Mouse (Mus musculus): ENCODE results near the gene Ubr3. TPM values are rescaled to one million over a fixed set of nuclear protein-coding genes. Genes with fewer than 3 reads are reported as not detected.

Ubr3 gene
- polyA plus RNA-seq, 1 experiment from 2014 or later = 18.1 TPM

DNA sequence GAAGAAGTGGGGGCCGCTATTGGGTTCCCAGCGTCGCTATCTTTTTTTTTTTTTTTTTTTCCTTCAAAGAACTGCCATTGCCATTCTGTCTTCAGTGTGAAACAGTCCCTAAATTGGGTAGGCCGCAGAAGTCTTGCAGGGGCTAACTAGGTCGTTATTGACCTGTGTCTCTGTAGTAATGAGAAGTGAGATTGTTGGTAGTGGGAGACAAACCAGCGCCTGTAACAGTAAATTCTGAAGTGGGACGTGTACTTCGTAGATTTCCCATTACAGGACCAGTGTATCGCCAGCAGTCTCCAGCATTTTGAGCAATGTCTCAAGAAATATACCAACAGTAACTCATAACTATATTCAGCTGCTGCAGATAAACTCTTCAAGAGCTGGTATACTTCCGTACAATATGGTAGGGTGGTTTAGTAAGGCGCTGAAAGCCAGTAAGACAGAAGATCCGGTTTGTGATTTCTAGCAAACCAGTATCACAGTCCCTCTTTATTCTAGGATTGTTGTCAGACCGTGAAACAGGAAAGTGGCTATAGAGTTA is 34.9 kb upstream of the Ubr3 start:
- 2% methylated on average over 13 of the region's 13 CpGs for WGBS
- Histone ChIP-seq H3K4me3 (ENCODE audit: low read depth, low read length) (peak overlapping the region; percentile 100), H3K36me3 (replicated peaks; ENCODE audit: control insufficient read depth, insufficient read depth, low read depth, low read length) (no peaks in the 10 kb centered on the region), H3K4me1 (ENCODE audit: control insufficient read depth, insufficient read depth, low read length) (no peaks in the 10 kb centered on the region), H3K9ac (replicated peaks; ENCODE audit: low read length) (peak overlapping the region; percentile 99), H3K27me3 (ENCODE audit: control insufficient read depth, insufficient read depth, low read length) (no peaks in the 10 kb centered on the region), H3K9me3 (replicated peaks; ENCODE audit: control insufficient read depth, low read length) (no peaks in the 10 kb centered on the region), H3K4me2 (ENCODE audit: low read depth, low read length) (peak overlapping the region; percentile 42), H3K27ac (replicated peaks; ENCODE audit: low read depth, low read length) (no peak overlapping the region)
- peak; percentile 15 for DNase-seq (ENCODE audit: low spot score)
- ATAC-seq (replicated peaks; ENCODE audit: insufficient number of reproducible peaks, low FRiP score, low TSS enrichment, low read depth) = no peak

DNA sequence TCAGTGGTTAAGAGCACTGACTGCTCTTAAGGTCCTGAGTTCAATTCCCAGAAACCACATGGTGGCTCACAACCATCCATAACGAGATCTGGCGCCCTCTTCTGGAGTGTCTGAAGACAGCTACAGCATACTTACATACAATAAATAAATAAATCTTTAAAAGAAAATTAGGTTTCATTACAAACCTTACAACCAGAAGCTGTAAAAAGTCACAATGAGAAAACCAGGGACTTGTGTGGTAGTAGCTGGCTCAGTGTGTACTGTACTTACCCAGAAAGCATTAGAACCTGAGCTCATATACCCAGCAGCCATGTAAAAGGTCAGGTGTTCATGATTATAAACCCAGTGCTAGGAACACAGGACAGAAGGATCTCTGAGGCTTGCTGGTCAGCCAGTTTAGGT is 13.1 kb upstream of the Ubr3 start:
- Histone ChIP-seq H3K27me3 (ENCODE audit: control insufficient read depth, insufficient read depth, low read length) (no peaks in the 10 kb centered on the region), H3K9ac (replicated peaks; ENCODE audit: low read length) (no peak overlapping the region), H3K4me1 (ENCODE audit: control insufficient read depth, insufficient read depth, low read length) (no peaks in the 10 kb centered on the region), H3K27ac (replicated peaks; ENCODE audit: low read depth, low read length) (no peak overlapping the region), H3K9me3 (replicated peaks; ENCODE audit: control insufficient read depth, low read length) (no peaks in the 10 kb centered on the region), H3K36me3 (replicated peaks; ENCODE audit: control insufficient read depth, insufficient read depth, low read depth, low read length) (no peaks in the 10 kb centered on the region), H3K4me3 (ENCODE audit: low read depth, low read length) (no peak overlapping the region), H3K4me2 (ENCODE audit: low read depth, low read length) (no peak overlapping the region)
- no peak for ATAC-seq (replicated peaks; ENCODE audit: insufficient number of reproducible peaks, low FRiP score, low TSS enrichment, low read depth)
- 59% methylated on average over 2 of the region's 2 CpGs for WGBS
- no peak for DNase-seq (ENCODE audit: low spot score)

DNA sequence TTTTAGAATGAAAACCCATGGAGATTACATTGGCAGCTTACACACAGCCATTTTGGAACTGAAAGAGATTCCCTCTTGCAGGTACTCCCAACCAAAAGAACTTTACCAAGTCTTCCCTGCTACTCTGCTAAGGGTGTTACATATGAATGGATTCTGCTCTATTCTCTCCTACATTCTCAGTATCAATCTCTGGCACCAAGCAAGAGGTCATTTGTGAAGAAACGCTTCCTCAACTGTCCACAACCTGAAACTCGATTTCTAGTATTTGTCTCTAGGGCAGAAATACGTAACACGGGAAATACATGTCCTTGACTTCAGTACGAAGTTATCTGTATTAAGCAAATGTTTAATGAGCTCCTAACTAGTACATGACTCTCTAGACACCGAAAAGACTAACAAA is 12.5 kb upstream of the Ubr3 start:
- ATAC-seq (replicated peaks; ENCODE audit: insufficient number of reproducible peaks, low FRiP score, low TSS enrichment, low read depth) (no peak), DNase-seq (ENCODE audit: low spot score) (no peak)
- 66% methylated on average over 6 of the region's 6 CpGs for WGBS
- peak overlapping the region; percentile 37 for H3K4me2 ChIP-seq (ENCODE audit: low read depth, low read length)
- H3K36me3 ChIP-seq (replicated peaks; ENCODE audit: control insufficient read depth, insufficient read depth, low read depth, low read length) = no peaks in the 10 kb centered on the region
- H3K4me1 ChIP-seq (ENCODE audit: control insufficient read depth, insufficient read depth, low read length) = no peaks in the 10 kb centered on the region
- no peaks in the 10 kb centered on the region for H3K27me3 ChIP-seq (ENCODE audit: control insufficient read depth, insufficient read depth, low read length)
- no peak overlapping the region for H3K9ac ChIP-seq (replicated peaks; ENCODE audit: low read length)
- H3K4me3 ChIP-seq (ENCODE audit: low read depth, low read length) = peak overlapping the region; percentile 51
- H3K27ac ChIP-seq (replicated peaks; ENCODE audit: low read depth, low read length) = no peak overlapping the region
- H3K9me3 ChIP-seq (replicated peaks; ENCODE audit: control insufficient read depth, low read length) = no peaks in the 10 kb centered on the region

DNA sequence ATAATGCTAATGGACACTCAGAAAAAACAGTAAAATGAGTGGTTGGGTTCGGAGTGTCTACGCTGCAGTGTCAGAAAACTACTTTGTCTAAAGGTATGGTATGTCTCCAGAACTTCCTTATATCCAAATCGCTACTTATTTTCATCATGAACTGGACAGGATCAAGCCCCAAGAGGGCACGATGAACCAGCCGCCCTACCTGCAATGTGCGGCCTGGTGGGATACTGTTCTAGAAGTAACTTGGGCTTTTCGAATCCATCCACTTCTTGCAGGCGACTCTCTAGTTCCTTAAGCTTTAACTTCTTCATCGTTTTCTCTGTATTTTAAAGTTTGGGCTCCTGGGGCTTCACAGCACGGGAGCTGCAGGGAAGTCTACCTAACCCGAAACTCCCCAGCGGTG is 12.0 kb upstream of the Ubr3 start:
- peak; percentile 29 for ATAC-seq (replicated peaks; ENCODE audit: insufficient number of reproducible peaks, low FRiP score, low TSS enrichment, low read depth)
- peak overlapping the region; percentile 51 for H3K4me3 ChIP-seq (ENCODE audit: low read depth, low read length)
- peak overlapping the region; percentile 37 for H3K4me2 ChIP-seq (ENCODE audit: low read depth, low read length)
- H3K9ac ChIP-seq (replicated peaks; ENCODE audit: low read length) = peak overlapping the region; percentile 86
- DNase-seq (ENCODE audit: low spot score) = no peak
- no peaks in the 10 kb centered on the region for H3K36me3 ChIP-seq (replicated peaks; ENCODE audit: control insufficient read depth, insufficient read depth, low read depth, low read length)
- WGBS = 7% methylated on average over 12 of the region's 12 CpGs
- H3K27me3 ChIP-seq (ENCODE audit: control insufficient read depth, insufficient read depth, low read length) = no peaks in the 10 kb centered on the region
- H3K27ac ChIP-seq (replicated peaks; ENCODE audit: low read depth, low read length) = 0 out of 2 replicates have a peak overlapping the region, but pooled peaks have one; percentile 53
- no peaks in the 10 kb centered on the region for H3K9me3 ChIP-seq (replicated peaks; ENCODE audit: control insufficient read depth, low read length)
- no peaks in the 10 kb centered on the region for H3K4me1 ChIP-seq (ENCODE audit: control insufficient read depth, insufficient read depth, low read length)

DNA sequence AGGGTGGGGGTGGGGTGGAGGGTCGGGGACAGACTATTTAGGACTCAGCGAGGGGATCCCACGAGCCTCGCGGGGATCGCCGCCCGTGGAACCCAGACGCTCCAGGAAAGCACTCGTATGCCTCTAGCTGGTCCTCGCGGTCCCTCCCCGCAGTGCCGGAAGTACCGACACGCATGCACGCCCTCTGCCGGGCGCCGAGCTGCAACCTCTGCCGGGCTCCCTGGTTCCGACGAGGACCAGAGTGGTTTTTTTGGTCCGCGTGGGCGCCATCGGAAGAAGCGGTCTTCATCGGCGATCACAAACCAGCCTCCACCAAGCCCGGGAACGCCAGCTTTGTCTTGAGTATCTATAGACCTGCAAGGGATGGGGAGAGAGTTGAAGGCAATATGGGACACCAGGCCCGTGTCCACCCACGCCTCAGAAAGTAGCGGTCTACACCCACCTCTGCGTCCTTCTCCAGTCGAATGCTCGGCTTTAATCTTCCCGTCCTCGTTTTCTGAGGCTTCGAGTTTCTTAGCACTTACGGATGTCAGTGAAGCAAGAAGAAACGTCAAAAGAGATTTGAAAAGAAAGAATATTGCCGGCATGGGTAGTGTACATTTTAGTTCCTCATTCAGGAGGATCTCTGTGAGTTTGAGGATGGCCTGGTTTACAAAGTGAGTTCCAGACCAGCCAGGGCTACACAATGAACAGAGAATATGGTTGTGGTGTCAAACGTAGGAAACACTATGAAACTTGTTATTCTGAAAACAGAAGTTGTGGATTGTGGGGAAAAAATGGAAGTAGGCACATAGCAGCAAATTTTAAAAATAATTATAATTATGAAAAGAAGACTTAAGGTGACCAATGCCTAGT is 11.4 kb upstream of the Ubr3 start, which contains the start of gene Mettl5:
Gene Mettl5, minus strand, starts transcription at position 165 of the 855 bp plus-strand sequence.
- 2% methylated on average over 45 of the region's 45 CpGs for WGBS
- no peaks in the 10 kb centered on the region for H3K4me1 ChIP-seq (ENCODE audit: control insufficient read depth, insufficient read depth, low read length)
- H3K9me3 ChIP-seq (replicated peaks; ENCODE audit: control insufficient read depth, low read length) = no peaks in the 10 kb centered on the region
- ATAC-seq (replicated peaks; ENCODE audit: insufficient number of reproducible peaks, low FRiP score, low TSS enrichment, low read depth) (peak; percentile 89), DNase-seq (ENCODE audit: low spot score) (peak; percentile 91)
- peak within 1 kb of the TSS; percentile 51 for H3K4me3 ChIP-seq (ENCODE audit: low read depth, low read length)
- H3K4me2 ChIP-seq (ENCODE audit: low read depth, low read length) = peak within 1 kb of the TSS; percentile 37
- 0 out of 2 replicates have a peak within 1 kb of the TSS, but pooled peaks have one; percentile 53 for H3K27ac ChIP-seq (replicated peaks; ENCODE audit: low read depth, low read length)
- H3K9ac ChIP-seq (replicated peaks; ENCODE audit: low read length) = peak within 1 kb of the TSS; percentile 86
- H3K27me3 ChIP-seq (ENCODE audit: control insufficient read depth, insufficient read depth, low read length) = no peaks in the 10 kb centered on the region
- H3K36me3 ChIP-seq (replicated peaks; ENCODE audit: control insufficient read depth, insufficient read depth, low read depth, low read length) = no peaks in the 10 kb centered on the region

DNA sequence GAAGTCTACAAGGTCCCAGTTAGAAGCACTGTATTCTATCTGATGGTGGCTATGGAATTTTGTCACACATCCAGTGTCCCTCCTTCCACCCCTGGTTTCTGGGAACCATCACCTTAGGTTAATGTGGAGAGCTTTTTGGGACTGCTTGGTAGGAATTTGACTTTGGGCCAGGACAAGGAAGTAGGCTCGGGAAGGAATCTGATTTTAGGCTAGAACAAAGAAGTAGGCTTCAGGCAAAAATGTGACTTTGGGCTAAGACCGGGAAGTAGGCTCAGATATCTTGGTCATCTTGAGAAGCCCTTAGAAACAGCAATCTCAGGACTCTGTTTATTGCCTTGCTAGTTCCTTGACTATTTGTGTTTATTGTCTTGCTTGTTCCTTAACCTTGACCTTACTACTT is 8.1 kb upstream of the Ubr3 start:
- no peak for ATAC-seq (replicated peaks; ENCODE audit: insufficient number of reproducible peaks, low FRiP score, low TSS enrichment, low read depth)
- Histone ChIP-seq H3K4me2 (ENCODE audit: low read depth, low read length) (no peak overlapping the region), H3K27me3 (ENCODE audit: control insufficient read depth, insufficient read depth, low read length) (no peaks in the 10 kb centered on the region), H3K36me3 (replicated peaks; ENCODE audit: control insufficient read depth, insufficient read depth, low read depth, low read length) (no peaks in the 10 kb centered on the region), H3K4me1 (ENCODE audit: control insufficient read depth, insufficient read depth, low read length) (no peaks in the 10 kb centered on the region), H3K9me3 (replicated peaks; ENCODE audit: control insufficient read depth, low read length) (no peaks in the 10 kb centered on the region), H3K4me3 (ENCODE audit: low read depth, low read length) (no peak overlapping the region), H3K9ac (replicated peaks; ENCODE audit: low read length) (no peak overlapping the region), H3K27ac (replicated peaks; ENCODE audit: low read depth, low read length) (no peak overlapping the region)
- DNase-seq (ENCODE audit: low spot score) = no peak
- WGBS = 78% methylated on average over 2 of the region's 2 CpGs

DNA sequence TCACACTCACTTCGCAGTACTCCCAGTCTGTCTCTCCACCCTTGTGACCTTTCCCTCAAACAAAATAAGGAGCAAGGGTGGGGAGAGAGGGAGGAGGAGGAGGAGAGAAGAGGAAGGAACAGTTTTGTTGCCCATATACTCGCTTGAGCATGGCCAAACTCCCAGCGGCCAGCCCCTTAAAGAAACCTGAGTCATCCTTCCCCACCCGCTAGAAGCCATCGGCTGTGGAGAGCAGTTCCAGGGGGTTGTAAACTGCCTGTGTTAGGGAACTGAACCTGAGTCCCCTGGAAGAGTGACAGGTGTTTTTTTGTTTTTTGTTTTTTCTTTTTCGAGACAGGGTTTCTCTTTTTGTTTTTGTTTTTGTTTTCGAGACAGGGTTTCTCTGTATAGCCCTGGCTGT is 6.2 kb upstream of the Ubr3 start:
- Histone ChIP-seq H3K36me3 (replicated peaks; ENCODE audit: control insufficient read depth, insufficient read depth, low read depth, low read length) (no peaks in the 10 kb centered on the region), H3K4me2 (ENCODE audit: low read depth, low read length) (no peak overlapping the region), H3K4me1 (ENCODE audit: control insufficient read depth, insufficient read depth, low read length) (no peaks in the 10 kb centered on the region), H3K27ac (replicated peaks; ENCODE audit: low read depth, low read length) (no peak overlapping the region), H3K9ac (replicated peaks; ENCODE audit: low read length) (no peak overlapping the region), H3K9me3 (replicated peaks; ENCODE audit: control insufficient read depth, low read length) (no peaks in the 10 kb centered on the region), H3K27me3 (ENCODE audit: control insufficient read depth, insufficient read depth, low read length) (no peaks in the 10 kb centered on the region), H3K4me3 (ENCODE audit: low read depth, low read length) (no peak overlapping the region)
- WGBS = 61% methylated on average over 7 of the region's 7 CpGs
- ATAC-seq (replicated peaks; ENCODE audit: insufficient number of reproducible peaks, low FRiP score, low TSS enrichment, low read depth) = no peak
- no peak for DNase-seq (ENCODE audit: low spot score)

DNA sequence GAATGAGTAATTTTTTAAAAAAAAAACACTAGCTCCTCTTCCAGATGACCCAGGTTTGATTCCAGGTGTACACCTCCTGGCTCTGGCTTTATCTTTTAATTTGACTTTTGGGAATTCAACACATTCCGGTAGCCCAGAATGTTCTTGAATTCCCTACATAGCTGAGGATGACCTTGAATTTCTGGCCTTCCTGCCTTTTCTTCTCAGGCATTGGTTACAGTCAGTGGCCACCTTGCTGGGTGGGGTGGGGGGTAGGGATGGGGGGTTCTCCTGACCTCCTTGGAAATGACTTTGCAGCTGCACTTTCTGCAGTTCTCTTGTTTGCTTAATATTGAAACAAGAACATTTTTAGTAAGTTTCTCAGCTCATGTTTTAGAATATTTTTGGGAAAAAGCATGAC is 3.9 kb upstream of the Ubr3 start:
- 75% methylated on average over 1 of the region's 1 CpGs for WGBS
- Histone ChIP-seq H3K27me3 (ENCODE audit: control insufficient read depth, insufficient read depth, low read length) (no peaks in the 10 kb centered on the region), H3K9ac (replicated peaks; ENCODE audit: low read length) (no peak overlapping the region), H3K9me3 (replicated peaks; ENCODE audit: control insufficient read depth, low read length) (no peaks in the 10 kb centered on the region), H3K4me2 (ENCODE audit: low read depth, low read length) (no peak overlapping the region), H3K27ac (replicated peaks; ENCODE audit: low read depth, low read length) (no peak overlapping the region), H3K4me3 (ENCODE audit: low read depth, low read length) (no peak overlapping the region), H3K36me3 (replicated peaks; ENCODE audit: control insufficient read depth, insufficient read depth, low read depth, low read length) (no peaks in the 10 kb centered on the region), H3K4me1 (ENCODE audit: control insufficient read depth, insufficient read depth, low read length) (no peaks in the 10 kb centered on the region)
- DNase-seq (ENCODE audit: low spot score) (no peak), ATAC-seq (replicated peaks; ENCODE audit: insufficient number of reproducible peaks, low FRiP score, low TSS enrichment, low read depth) (no peak)
